Mouse (Mus musculus) fibroblast of lung, adult 2 months (primary cell): Measurements from ENCODE around the gene Pde4dip.

ENCODE experiments used
- DNase-seq: peaks from one replicate; pipeline ENCODE4 v3.0.0-alpha.2; 2011; ENCODE audit warnings: low read depth

Pde4dip gene

DNA sequence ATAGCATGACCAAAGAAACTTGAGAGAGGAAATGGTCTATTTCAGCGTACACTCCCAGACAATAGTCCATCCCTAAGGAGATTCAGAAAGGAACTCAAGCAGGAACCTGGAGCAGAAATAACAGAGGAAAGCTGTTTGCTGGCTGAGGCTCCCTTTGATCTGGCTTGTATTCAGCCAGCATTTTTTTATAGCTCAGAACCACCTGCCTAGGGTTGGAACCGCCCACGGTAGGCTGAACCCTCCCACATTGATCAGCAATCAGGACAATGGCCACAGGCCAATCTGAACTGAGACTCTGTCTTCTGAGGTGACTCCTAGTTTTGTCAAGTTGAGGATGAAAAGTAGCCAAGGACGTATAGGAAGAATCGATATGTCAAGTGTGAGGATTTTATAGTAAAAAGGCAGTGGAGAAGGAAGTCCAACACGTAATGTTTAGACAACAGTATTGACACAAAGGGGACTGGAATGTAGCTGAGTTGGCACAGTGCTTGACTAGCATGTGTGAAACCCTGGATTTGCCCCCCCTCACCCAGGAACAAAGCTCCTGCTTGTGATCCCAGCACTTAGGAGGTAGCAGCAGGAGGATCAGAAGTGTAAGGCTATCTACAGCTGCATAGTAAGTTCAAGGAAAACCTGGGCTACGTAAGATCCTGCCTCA lies 44.2 kb downstream of the Pde4dip start:
- no peak for DNase-seq

DNA sequence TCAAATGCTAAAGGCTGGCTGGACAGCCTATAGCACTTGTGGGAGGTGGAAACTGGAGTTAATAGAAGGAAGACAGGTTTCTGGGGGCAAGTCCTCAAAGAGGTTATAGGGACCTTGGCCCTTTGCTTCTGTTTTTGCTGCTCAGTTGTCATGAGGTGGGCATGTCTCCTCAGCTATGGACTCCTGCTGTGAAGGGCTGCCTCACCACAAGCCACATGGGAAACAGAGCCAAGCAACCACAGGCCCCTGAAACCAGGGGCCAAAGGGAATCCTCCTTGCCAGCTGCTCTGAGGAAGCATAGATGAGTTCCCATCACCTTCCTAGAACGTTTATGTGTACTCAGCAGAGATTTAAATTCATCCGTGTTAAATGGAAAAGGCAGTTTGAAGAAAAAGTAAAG lies 45.9 kb downstream of the Pde4dip start:
- no peak for DNase-seq

DNA sequence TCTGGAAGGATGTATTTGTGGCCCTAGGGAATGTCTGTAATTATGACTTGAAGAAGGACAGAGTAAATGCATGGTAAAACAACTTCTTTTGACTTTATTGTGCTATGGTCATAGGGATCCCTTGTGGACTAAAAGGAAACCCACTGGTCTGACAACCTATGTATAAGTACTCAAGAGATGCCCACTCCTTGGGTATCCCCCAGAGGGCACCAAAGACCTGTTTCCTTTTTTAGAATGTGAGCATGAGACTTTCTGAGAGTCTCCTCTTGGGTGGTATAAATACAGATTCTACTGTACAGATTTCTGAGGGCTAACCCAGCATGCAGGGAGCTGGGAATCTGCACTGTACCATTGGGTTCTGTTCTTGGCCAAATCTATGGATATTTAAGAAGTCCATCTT lies 48.1 kb downstream of the Pde4dip start:
- DNase-seq: no peak

DNA sequence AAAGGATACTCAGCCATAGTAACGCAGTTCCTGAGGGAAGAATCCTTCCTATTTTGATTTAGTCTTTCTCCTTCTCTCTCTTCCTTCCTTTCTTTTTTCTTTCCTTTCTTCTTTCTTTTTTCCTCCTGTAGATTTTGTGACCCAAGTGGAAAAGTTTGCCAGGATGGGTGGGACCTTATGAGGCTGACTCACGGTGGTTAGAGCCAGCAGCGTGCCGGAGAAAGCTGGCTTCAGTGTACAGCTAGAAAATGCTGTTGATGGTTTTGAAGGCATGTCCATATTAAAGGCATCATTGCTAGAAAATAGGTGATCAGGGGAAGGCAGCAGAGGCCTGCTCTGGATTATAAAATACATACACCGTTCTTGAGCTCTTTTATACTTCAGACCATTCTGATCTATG lies 52.6 kb downstream of the Pde4dip start:
- DNase-seq: peak; percentile 61

DNA sequence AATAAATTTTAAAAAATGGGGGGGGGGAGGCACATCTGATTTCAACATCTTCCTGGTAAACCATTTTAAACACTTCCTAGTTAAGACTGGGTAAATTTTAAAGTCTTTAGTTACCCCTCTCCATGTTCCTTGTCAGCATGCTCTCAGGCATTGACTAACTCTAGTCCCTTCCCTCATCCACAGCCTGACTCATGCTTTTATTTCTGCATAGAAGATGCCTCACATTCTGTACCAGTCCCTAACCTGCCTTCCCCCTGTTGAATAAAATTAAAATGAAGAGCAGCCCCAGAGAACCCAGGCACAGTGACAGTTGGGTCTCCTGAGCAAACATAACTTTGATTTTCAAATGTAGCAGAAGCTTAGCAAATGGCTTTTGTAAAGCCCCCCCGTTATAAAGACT lies 53.9 kb downstream of the Pde4dip start:
- no peak for DNase-seq

DNA sequence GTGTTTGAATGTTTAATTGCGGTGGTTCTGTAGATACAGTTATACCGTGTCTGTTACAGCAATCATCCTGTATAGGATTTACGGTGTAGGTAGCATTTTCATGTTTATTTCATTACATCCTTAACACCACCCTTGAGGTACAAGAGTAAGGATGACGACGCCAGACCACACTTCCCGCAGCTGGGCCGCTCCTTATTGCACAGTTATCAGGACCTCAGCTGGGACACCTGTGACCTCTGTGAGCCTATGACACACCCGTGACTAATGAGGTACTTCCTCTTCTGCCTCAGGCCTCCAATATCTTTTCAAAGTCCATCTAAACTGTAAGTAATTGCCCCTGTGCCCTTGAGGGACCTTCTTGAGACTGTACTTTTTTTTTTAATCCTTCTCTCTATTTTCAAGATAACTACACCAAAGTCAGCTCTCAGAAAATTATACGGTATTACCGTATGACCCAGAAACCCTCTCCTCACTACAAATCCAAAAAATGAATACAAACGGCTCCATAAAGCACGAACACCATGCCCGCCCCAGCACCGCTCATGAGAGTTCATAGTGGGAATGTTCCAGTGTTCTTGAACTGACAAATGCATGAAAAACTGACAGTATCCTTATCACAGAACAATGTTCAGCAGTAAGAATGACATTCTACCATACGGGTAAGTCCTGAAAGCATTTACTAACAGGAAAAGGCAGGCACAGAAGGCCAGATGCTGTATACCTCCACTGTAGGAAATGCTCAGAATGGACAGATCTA lies 56.8 kb downstream of the Pde4dip start:
- no peak for DNase-seq

DNA sequence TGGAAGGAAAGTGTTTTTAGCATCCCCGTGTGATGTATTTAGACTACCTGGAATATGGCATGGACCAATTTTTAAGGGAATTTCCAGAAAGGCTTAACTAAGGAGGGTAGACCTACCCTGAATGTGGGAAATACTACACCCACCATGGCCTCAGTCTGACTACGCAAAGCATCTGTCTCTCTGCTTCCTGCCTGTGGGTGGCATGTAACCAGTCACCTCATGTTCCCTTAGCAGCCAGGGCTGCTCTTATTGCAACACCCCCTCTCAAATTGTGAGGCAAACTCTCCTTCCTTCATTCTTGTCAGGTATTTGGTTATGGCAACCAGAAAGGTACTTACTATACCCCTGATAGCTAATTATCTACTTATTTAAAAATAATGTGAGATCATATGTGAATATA lies 57.9 kb downstream of the Pde4dip start:
- DNase-seq: no peak

DNA sequence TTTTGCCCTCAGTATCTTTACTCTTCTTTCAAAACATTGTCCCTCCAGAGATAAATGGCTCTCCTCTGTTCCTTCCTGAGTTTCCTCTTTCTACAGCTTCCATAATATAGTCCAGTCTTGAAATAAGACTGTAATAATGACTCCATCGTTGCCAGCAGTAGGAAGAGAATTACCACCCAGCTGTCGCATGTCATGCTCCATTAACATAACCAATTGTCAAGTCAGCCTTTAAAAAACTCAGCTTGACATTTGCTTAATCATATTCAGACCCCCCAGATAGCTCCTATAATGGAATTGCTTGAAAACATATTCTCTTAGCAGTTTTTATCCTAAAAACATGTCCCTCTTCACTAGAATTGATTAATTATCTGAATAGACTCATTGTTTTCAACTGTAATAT lies 58.4 kb downstream of the Pde4dip start:
- no peak for DNase-seq

DNA sequence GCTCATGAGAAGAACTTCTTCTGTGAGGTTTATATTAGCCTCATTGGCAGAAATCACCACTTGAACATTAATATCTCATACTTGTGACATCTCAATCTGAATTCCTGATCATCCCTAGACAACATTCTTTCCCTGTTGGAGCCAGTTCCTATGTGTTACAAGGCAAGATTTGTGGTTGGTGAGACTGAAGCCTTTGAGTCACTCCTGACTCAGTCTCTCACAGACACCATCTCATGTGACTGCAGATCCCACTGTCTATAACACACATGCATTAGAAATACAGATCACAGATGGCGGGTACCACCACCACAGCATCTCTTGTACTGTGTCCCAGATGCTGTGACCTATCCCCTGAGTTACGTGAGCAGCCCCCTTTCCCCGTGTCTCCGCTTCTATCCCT lies 60.2 kb downstream of the Pde4dip start:
- no peak for DNase-seq

DNA sequence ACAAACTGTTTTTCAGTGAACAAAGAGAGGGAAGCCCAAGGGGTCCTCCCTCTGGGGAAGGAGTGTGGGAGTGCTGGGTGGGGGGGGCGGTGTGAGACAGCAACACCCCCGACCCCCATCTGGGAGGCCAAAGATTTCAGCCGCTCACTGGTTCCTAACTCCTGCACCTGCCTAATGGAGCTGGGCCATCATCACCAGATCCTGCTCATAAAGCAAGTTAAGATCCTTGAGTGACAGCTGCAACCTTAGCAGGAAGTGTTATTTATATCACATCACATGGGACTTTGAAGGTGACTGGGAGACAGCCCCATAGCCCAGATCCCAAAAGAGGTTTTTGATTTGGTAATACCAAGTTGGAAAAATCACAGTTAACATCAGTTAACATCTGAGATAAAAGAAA lies 63.3 kb downstream of the Pde4dip start:
- DNase-seq: no peak

DNA sequence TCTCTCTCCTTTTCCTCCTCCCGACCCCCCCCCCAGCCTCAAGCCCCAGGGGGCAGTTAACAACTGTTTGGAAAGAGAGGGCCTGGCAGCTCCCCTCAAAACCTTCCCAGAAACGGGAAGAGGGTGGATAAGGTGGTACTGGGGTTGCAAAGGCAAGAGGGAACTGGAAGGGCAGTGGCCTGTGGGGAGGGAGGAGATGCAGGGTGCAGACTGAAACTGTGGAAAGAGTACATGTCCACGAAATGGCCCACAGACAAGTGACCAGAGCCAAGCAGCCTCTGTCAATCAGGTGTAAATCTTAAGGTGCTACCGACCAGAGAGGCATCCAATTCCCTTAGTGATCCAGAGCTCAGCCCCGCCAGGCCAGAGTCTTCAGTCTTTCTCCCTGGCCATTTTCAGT lies 63.8 kb downstream of the Pde4dip start:
- no peak for DNase-seq

DNA sequence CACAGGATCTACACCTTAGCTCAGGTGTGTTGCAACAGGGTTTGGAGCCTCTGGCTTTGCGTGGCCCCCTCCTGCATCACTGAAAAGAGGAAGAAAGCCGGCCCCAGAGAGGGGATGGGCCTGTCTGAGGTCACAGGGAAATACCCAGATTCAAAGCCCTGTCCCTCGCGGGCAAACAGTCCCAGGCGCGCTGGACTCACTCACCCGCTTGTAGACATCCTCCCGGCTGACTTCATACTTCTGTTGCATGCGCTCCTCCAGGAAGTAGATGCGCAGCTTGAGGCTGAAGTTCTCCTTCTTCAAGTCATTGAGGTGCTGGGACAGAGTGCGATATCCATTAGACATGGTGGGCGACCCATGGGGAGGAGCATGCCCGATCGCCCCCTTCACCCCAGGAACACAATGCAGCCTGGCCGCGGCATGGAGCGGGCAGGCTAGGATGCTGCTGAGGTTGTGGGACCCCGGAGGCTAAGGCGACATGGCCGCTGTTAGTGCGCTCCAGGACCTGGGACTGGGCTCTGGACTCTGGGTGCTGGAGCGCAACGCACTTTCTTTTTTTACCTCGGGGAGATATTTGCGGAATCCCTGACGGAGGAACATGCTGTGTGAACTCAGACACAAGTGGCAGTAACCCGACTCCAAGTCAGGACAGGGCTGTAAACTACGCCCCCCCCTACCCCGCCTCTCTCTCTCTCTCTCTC lies 64.3 kb downstream of the Pde4dip start:
- DNase-seq: no peak

DNA sequence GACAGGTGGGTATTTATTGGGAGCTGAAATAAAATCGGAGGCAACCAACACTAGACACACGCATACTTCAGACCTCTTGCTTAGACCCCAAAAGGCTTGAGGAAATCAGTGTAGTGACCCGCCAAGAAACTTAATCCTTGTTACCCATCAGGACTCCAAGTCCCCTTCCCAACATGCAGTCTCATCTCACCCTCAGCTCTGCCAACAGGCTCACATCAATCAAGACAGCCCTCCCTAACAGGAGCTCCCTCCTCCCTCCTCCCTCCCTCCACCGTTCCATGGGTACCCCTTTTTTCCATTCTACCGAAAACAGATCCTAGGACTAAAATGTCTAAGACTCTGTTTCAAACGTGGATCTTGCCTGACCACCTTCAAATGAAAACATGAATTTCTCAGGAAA lies 65.1 kb downstream of the Pde4dip start:
- DNase-seq: no peak

DNA sequence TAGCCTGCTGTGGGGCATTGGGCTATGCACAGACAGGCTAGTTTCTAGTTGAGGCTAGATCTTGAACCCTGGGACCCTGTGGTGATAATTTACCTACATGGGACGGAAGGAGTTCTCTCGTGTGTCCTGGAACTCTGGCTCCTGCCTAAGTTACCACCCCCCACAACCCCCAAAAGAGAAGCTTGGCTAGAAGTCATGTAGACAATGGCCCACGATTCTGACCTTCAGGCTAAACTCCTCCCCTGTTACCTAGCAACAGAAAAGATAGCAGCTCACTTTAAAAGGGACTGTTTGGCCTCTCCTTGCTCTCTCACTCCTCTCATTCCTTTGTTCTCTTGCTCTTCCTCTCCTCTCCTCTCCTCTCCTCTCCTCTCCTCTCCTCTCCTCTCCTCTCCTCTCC lies 69.5 kb downstream of the Pde4dip start:
- no peak for DNase-seq

DNA sequence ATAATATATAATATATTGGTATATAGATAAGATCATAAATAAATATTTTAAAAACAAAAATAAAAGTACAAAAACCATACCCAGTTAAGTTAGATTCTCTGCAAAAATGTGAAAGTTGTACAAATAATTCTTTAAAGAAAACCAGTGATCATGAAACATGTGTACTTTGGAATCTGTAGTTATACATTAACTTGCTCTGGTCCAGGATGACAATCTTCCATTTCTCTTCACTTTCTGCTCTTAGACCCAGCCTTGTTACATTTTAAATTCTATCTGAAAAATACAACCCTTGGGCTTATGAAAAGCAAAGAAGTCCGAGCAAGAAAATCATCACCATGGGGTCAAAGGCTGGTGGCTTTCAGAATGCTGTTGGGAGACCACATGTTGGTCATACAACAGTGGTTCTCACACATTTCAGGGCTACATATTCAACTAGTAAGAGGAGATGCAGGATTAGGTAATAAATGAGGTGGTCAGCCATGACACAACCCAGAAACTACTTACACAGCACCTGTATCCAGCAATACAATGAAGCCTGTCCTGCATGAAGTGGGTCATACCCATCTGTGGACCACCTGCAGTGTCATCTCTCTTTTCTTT lies 70.0 kb downstream of the Pde4dip start:
- DNase-seq: no peak

DNA sequence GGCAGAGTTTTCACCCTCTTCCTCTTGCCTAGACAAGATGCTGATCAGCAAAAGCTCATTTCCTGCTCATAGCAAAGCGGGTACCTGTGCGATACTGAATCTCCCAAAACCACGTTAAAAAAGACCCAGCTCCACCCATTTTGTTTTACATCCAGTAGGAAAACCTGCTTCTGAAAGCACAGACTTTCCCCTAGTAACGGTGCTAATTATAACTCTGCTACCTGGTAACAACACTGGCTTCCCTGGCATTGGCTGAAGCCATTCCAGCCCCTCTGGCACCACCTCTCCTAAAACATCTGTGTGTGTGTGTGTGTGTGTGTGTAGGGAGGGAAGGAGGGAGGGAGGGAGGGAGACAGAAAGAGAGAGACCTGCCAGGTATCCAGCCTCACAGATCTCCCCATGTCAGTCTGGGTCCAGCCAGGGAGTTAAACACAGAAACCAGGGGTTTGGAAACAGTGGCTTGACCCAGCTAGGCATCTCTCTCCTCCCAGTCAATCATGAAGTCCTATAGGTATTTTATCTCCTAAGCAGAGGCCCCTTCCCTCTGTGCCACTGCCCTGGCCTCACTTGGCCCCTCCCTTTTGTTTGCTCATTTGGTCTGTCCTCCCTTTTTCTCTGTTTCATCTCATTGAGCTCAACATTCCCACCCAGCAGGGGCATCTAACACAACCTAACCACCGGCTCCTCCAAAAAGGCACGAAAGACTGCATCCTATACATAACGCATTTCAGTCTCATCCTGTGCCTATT lies 76.7 kb downstream of the Pde4dip start:
- no peak for DNase-seq

DNA sequence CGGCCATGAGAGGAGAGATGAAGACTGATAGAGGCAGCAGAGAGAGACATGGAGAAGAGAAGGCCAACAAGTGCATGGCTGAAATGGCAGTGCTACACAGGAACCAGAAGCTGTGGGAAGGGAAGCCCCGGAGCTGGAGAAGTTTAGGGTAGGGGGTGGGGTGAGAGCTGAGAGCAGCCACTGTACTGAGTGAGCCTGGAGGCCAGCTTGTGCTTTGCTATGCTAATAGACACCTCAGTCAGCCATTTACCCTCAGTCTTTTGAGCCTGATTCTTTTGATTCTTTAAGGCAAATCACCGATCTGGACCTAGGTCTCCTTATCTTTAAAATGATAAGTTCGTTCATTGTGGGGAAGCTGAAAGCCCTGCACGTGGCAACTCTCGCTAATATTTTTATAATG lies 77.3 kb downstream of the Pde4dip start:
- DNase-seq: no peak

DNA sequence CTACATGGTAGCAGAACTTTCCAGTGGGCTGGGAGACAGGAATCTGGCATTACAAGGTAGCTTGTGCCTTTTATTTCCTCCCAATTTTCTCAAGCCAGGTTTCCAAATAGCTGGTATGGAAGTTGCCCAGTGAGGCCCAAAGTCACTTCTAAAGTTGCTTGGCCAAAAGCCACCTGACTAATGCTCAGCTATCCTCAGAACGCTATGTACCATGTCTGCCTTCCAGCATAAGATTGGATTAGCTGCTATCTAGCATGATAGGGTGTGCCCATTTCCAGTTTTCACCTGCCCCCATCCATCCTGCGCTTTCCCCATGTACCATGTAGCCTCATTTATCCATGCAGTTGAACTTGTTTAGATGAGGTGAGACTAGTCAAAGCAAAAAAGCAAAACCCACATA lies 78.2 kb downstream of the Pde4dip start:
- DNase-seq: no peak

DNA sequence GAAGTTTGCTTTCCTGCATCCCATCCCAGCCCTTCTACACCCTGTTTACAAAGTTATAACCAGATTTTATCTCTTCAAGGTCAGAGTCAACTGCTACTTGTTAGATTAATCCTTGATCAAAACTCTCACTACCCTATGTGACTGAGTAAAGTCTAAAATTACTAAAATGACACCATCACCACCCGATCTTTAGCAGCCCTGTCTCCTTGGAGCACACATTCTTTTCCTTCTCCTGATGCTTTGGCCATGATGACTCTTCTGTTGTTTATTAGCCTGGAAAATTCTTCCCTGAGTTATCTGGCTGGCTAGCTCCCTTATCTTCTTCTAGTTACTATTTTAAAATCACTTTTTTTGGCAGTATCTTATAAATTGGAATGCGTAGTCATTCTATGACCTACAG lies 82.9 kb downstream of the Pde4dip start:
- no peak for DNase-seq

DNA sequence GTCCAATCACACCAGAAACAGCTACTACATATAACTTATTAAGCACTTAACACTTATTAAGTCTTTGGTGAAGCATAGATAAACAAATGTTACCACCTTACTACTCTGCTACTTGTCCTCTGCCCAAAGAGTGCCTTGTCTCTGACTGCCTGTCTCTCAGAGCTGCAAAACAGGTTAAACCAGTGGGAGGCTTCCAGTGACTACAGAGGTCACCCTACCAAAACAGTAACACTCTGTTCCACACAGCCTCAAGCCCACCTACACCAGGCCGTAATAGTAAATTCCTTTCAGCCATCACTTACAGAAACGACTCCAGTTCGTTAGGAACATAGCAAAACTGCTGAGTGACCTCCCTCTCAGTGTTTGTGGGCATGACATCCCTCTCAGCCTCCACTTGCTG lies 84.8 kb downstream of the Pde4dip start:
- no peak for DNase-seq

DNA sequence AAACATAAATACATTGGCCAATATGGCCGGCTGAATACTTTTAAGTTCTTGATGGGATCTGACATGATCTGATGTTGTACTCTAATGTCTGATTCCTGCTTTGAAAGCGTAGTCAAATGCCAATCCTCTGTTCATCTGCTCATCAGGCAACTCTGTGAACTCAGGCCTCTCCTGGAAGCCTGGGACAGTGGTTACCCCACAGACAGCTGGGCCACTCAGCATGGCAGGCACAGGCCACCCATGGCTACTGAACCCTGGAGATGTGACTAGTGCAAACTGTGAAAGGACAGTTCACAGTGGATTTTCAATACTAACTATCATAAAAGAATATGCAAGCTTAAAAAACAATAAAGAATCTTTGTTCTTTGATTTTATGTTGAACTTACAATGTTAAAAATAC lies 85.6 kb downstream of the Pde4dip start:
- no peak for DNase-seq

DNA sequence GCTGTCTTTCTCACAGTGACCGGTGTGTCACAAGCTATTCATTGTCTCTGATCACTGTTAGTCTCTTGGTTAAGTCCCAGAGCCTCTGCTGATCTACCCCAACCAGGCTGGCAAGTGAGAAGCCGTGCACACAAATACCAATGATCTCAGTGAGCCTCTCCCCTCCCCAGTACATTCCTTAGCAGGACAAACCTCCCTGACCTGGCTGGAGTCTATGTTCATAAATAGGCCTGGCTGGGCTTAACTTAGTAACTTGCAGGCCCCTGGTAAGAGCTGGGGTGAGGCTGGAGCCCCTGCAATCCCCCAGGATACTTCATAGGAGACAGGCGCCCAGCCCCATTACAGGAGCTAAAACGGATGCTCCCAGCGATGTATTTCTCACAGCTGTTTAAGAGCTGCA lies 86.2 kb downstream of the Pde4dip start:
- no peak for DNase-seq
